Mouse (Mus musculus) G1E (cell line): ENCODE measurements around the gene Atp5e. TPM values are rescaled to one million over a fixed set of nuclear protein-coding genes. Genes with fewer than 3 reads are reported as not detected.

Experiments used
- ATAC-seq: 2 replicates; pipeline ENCODE4 v1.8.0; 2016; ENCODE audit warnings: mild to moderate bottlenecking; ENCODE audit not compliant: insufficient number of reproducible peaks, poor library complexity, low FRiP score, severe bottlenecking; ENCODE audit errors: extremely low read depth
- DNase-seq: peaks from one replicate; pipeline ENCODE4 v3.0.0; 2012; ENCODE audit warnings: low spot score
- H3K27me3 ChIP-seq: 2 replicates; pipeline ENCODE4 v1.6.1; 2012; ENCODE audit warnings: mild to moderate bottlenecking, low read length, inconsistent platforms; ENCODE audit not compliant: insufficient read depth
- H3K36me3 ChIP-seq: replicated peaks from 2 replicates; pipeline ENCODE3; 2012; ENCODE audit warnings: mild to moderate bottlenecking, inconsistent platforms
- H3K4me1 ChIP-seq: 2 replicates; pipeline ENCODE4 v1.6.1; 2012; ENCODE audit warnings: low read depth, low read length, inconsistent platforms, mixed read lengths; ENCODE audit not compliant: insufficient read depth
- H3K4me3 ChIP-seq: 2 replicates; pipeline ENCODE4 v1.5.1; 2012; ENCODE audit warnings: low read depth, mild to moderate bottlenecking, inconsistent platforms, low read length, moderate library complexity, mixed read lengths
- H3K9me3 ChIP-seq: replicated peaks from 2 replicates; pipeline ENCODE4 v1.6.1; 2012; ENCODE audit warnings: inconsistent platforms
- CTCF ChIP-seq: IDR thresholded peaks from 2 replicates; pipeline ENCODE4 v1.5.1; 2012; ENCODE audit warnings: low read depth, low read length, inconsistent platforms, mixed read lengths
- GATA1 ChIP-seq: IDR thresholded peaks from 2 replicates; pipeline ENCODE4 v1.6.1; 2012; ENCODE audit warnings: borderline replicate concordance, low read length, inconsistent platforms, mixed read lengths
- GATA2 ChIP-seq: IDR thresholded peaks from 2 replicates; pipeline ENCODE4 v1.6.1; 2012; ENCODE audit warnings: low read depth, low read length, inconsistent platforms, borderline replicate concordance
- POLR2AphosphoS5 ChIP-seq: IDR thresholded peaks from 2 replicates; pipeline ENCODE4 v1.6.1; 2012; ENCODE audit warnings: low read depth, low read length, inconsistent platforms; ENCODE audit not compliant: insufficient replicate concordance
- TAL1 ChIP-seq: conservative IDR thresholded peaks from 2 replicates; pipeline ENCODE4 v1.6.1; 2012; ENCODE audit warnings: low read depth, low read length, inconsistent platforms, mixed read lengths
- polyA plus RNA-seq: library from polyadenylated mRNA; stranded (reverse); fragments of >175 nt; gene quantifications from 2 replicates; pipeline ENCODE4 v1.2.3, GENCODE M21; 2012
- total RNA-seq, 2 experiments: library from RNA; stranded (forward) in 1 of 2; stranded (reverse) in 1 of 2; fragments of 200-1000 nt in 1 of 2; fragments of >200 nt in 1 of 2; fragmentation: Nextera tagmentation in 1 of 2; gene quantifications; 2 replicates each; pipeline ENCODE4 v1.2.3; 2014 to 2017

The Atp5e gene
- total and polyA plus RNA-seq, 3 experiments, result 3.1 to 38.8 (median 28.5) TPM

GRCm38 (mm10) chr2:174453681-174454080 lies 10.2 kb downstream of the Atp5e start:
- ATAC-seq (peak; percentile 93), DNase-seq (peak; percentile 77)
- Histone ChIP-seq H3K27me3 (peaks cover 10% of the 10 kb centered on the region), H3K9me3 (no peaks in the 10 kb centered on the region), H3K4me3 (no peak overlapping the region), H3K36me3 (peaks cover 2% of the 10 kb centered on the region), H3K4me1 (peaks cover 33% of the 10 kb centered on the region)
- TF ChIP-seq CTCF, result no peak
- TF ChIP-seq TAL1, result peak; percentile 68

DNA sequence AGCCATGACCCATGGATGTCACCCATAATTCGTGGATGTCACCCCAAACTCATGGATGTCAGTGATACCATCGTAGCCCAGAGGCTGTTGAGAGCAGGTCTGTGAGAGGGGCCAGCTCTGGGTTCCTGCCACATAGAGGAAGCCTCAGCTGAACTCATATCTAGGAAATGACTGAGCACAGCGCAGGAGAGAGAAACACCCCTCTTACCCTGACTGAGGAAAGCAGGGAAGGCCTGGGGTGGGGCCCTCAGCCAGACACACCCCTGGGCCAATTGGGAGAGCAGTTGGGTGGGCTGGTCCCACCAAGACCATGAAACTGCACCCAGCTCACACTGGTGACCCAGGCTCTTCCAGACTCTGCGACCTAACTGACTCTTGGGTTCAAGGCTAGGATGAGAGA lies 13.6 kb downstream of the Atp5e start, which contains the start of gene Tubb1:
Tubb1 (plus strand) TSS at position 343 of the 400 bp plus-strand sequence.
- DNase-seq (no peak), ATAC-seq (no peak)
- Histone ChIP-seq H3K27me3 (peaks cover 35% of the 10 kb centered on the region), H3K36me3 (no peaks in the 10 kb centered on the region), H3K4me3 (no peak within 1 kb of the TSS), H3K9me3 (no peaks in the 10 kb centered on the region), H3K4me1 (peaks cover 33% of the 10 kb centered on the region)
- TF ChIP-seq CTCF, result no peak
- TF ChIP-seq GATA2, result no peak
- TF ChIP-seq TAL1, result no peak

DNA sequence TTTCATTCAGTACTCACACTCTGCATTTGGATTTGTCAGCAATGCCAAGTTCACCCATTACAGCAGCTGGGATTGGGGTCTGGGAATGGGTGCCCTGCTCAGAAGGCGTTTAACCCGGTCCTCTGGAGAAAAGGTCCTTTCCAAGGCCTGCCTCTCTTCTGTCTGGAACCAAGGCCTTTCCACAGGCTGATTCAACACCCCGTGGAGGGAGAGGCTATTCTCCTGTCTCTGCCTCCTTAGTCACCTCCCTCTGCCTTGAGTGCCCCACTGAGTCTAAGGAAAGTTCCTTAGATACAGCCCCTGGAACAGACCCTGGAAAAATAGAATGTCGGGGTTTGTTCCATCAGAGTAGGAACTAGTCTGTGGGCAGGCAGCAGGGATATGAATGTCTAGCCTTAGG lies 15.5 kb downstream of the Atp5e start:
- no peak for ATAC-seq
- Histone ChIP-seq H3K4me3 (no peak overlapping the region), H3K4me1 (peaks cover 21% of the 10 kb centered on the region), H3K36me3 (no peaks in the 10 kb centered on the region), H3K27me3 (peaks cover 45% of the 10 kb centered on the region), H3K9me3 (no peaks in the 10 kb centered on the region)
- TF ChIP-seq POLR2AphosphoS5 (no peak), TAL1 (no peak), CTCF (no peak), GATA2 (no peak), GATA1 (no peak)
- no peak for DNase-seq

DNA sequence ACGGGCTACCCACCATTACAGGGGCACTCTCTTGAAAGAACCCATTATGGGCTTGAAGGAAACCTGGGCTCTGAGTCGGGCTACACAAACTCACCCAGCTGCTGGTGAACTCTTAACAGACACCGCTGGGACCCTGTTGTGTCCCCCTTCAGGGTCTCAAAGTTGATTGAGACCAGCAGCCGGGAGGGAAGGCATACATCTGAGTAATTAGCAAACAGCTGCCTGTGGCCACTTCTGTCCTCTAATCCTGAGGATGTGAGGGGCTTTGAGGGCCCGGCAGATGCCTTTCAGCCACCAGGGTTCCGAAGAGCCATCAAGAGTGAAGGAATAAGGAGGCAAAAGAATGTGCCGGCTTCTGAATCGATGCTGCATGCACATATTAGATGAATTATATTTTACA lies 17.0 kb downstream of the Atp5e start:
- no peak overlapping the region for H3K4me3 ChIP-seq
- TF ChIP-seq CTCF (no peak), TAL1 (no peak), GATA2 (no peak), POLR2AphosphoS5 (no peak), GATA1 (no peak)
- no peaks in the 10 kb centered on the region for H3K9me3 ChIP-seq
- H3K4me1 ChIP-seq, result peaks cover 13% of the 10 kb centered on the region
- no peaks in the 10 kb centered on the region for H3K36me3 ChIP-seq
- ATAC-seq (no peak), DNase-seq (no peak)
- H3K27me3 ChIP-seq, result peaks cover 52% of the 10 kb centered on the region

- peaks cover 9% of the 10 kb centered on the region; the same call in 1 of the 2 replicates for H3K4me1 ChIP-seq
These were observed 17.4 kb downstream of the Atp5e start for GRCm38 (mm10) chr2:174446492-174446891.

DNA sequence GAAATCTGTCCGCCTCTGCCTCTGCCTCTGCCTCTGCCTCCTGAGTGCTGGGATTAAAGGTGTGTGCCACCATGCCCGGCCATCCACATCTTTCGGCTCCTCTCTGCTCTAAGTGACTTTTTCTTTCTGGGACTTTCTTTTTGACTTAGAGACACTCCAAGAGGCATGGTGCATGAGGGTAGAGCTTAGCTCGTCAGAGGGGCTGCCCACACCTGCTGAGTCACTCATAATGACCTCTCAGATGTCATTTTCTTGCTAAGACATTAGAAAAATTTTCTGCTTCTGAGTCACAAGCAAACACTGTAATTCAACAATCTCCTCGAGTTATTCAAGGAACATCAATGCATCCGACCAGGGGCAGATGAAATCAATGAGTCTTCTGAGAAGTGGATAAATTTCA lies 18.9 kb downstream of the Atp5e start:
- no peak for ATAC-seq
- DNase-seq, result no peak
- H3K4me1 ChIP-seq, result peaks cover 2% of the 10 kb centered on the region; the same call in 1 of the 2 replicates
- no peaks in the 10 kb centered on the region for H3K9me3 ChIP-seq
- H3K36me3 ChIP-seq, result no peaks in the 10 kb centered on the region
- H3K4me3 ChIP-seq, result no peak overlapping the region
- peaks cover 59% of the 10 kb centered on the region for H3K27me3 ChIP-seq
- TF ChIP-seq POLR2AphosphoS5 (no peak), CTCF (no peak), GATA1 (no peak), GATA2 (no peak), TAL1 (no peak)

More at GRCm38 (mm10) chr2:174446492-174446891, 17.4 kb downstream of the Atp5e start:
- Histone ChIP-seq H3K9me3 (no peaks in the 10 kb centered on the region), H3K36me3 (no peaks in the 10 kb centered on the region), H3K4me3 (no peak overlapping the region), H3K27me3 (peaks cover 53% of the 10 kb centered on the region)
- TF ChIP-seq GATA2, result no peak
- no peak for TF ChIP-seq POLR2AphosphoS5
- no peak for TF ChIP-seq GATA1
- ATAC-seq (no peak), DNase-seq (no peak)

DNA sequence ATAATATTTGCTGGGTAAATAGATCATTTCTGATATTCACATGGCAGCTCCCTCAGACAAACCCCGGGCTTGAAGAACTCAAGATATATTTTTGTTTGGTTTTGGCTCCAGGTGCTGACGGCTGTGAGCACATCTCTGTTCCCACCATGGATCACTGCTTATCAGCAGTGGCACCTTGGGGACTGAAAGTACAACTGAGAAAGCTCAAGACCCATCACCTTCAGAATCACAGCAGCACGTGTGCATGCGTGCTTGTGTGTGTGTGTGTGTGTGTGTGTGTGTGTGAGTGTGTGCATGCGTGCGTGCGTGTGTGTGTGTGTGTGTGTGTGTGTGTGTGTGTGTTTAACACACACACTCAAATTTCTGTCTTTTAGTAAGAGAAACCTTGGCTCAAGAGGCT lies 19.5 kb downstream of the Atp5e start:
- H3K36me3 ChIP-seq, result no peaks in the 10 kb centered on the region
- no peak overlapping the region for H3K4me3 ChIP-seq
- H3K4me1 ChIP-seq, result peaks cover 2% of the 10 kb centered on the region; the same call in 1 of the 2 replicates
- TF ChIP-seq POLR2AphosphoS5 (no peak), CTCF (no peak), GATA2 (no peak), TAL1 (no peak), GATA1 (no peak)
- peaks cover 65% of the 10 kb centered on the region for H3K27me3 ChIP-seq
- H3K9me3 ChIP-seq, result no peaks in the 10 kb centered on the region
- DNase-seq (no peak), ATAC-seq (no peak)
